Mouse (Mus musculus) lung, postnatal 0 days (tissue): Measurements from ENCODE around the gene Dppa3. TPM values are rescaled to one million over a fixed set of nuclear protein-coding genes. Genes with fewer than 3 reads are reported as not detected.
A peak's percentile ranks its signal among the peaks of the same experiment; 100 is the strongest.
"Not testable (repeated sequence)": the region's sequence is repeated elsewhere in the genome, so short reads cannot be mapped to it uniquely, and the experiment has no call there.

Experiments
- ATAC-seq: fragments of 200-750 bp; cut with Nextera tagmentation; 2 replicates; pipeline ENCODE4 v1.8.0; 2017; ENCODE audit warnings: moderate library complexity
- DNase-seq: peaks from one replicate; pipeline ENCODE4 v3.0.0-alpha.2; 2016; ENCODE audit warnings: low spot score
- H3K27ac ChIP-seq: fragments of 300-500 bp; sonication (generic); 2 replicates; pipeline ENCODE4 v1.5.1; 2014; ENCODE audit warnings: antibody characterized with exemption, mild to moderate bottlenecking, low read length, mixed read lengths
- H3K27me3 ChIP-seq: fragments of 300-500 bp; sonication (generic); replicated peaks from 2 replicates; pipeline ENCODE4 v1.6.1; 2014; ENCODE audit warnings: low read length, mixed read lengths; ENCODE audit not compliant: insufficient read depth
- H3K36me3 ChIP-seq: fragments of 300-500 bp; sonication (generic); 2 replicates; pipeline ENCODE4 v1.6.1; 2014; ENCODE audit warnings: low read length, mixed read lengths; ENCODE audit not compliant: insufficient read depth
- H3K4me1 ChIP-seq: fragments of 300-500 bp; sonication (generic); 2 replicates; pipeline ENCODE4 v1.6.1; 2014; ENCODE audit warnings: antibody characterized with exemption, low read depth, low read length, mixed read lengths; ENCODE audit not compliant: insufficient read depth
- H3K4me2 ChIP-seq: fragments of 300-500 bp; sonication (generic); replicated peaks from 2 replicates; pipeline ENCODE4 v1.6.1; 2014; ENCODE audit warnings: low read depth, mild to moderate bottlenecking, low read length, moderate library complexity, mixed read lengths
- H3K4me3 ChIP-seq: fragments of 300-500 bp; sonication (generic); 2 replicates; pipeline ENCODE4 v1.5.1; 2014; ENCODE audit warnings: low read depth, low read length
- H3K9ac ChIP-seq: fragments of 300-500 bp; sonication (generic); replicated peaks from 2 replicates; pipeline ENCODE4 v1.6.1; 2014; ENCODE audit warnings: low read depth, mild to moderate bottlenecking
- H3K9me3 ChIP-seq: fragments of 300-500 bp; sonication (generic); 2 replicates; pipeline ENCODE4 v1.6.1; 2016; ENCODE audit warnings: low read length, mixed read lengths
- CTCF ChIP-seq: IDR thresholded peaks from 2 replicates; pipeline ENCODE4 v1.5.1; 2016; ENCODE audit warnings: antibody characterized with exemption, mild to moderate bottlenecking
- EP300 ChIP-seq: IDR thresholded peaks from 2 replicates; pipeline ENCODE4 v1.6.1; 2016; ENCODE audit warnings: antibody characterized with exemption, mild to moderate bottlenecking, control low read depth
- WGBS: fragments of 180-500 bp; shearing (Covaris S2); extraction: QIAGEN DNeasy Blood & Tissue Kit; methylation state at CpG from one replicate; pipeline ENCODE4 v1.1.7; 2014; 5-methylcytosine and 5-hydroxymethylcytosine counted together
- polyA plus RNA-seq: library from polyadenylated mRNA; unstranded; fragments of >200 nt; fragmentation: Nextera tagmentation; extraction: Ambion mirVana; gene quantifications from 2 replicates; pipeline ENCODE4 v1.2.1, GENCODE M21; 2015

Gene Dppa3
- polyA plus RNA-seq, 1 experiment from 2014 or later: not detected

GRCm38 (mm10) chr6:122636666-122637065, 10.5 kb downstream of the Dppa3 start:
- TF ChIP-seq EP300: no peak
- no peak for TF ChIP-seq CTCF
- Histone ChIP-seq H3K4me2 (no peak overlapping the region), H3K9me3 (no peaks in the 10 kb centered on the region), H3K4me3 (no peak overlapping the region), H3K9ac (no peak overlapping the region), H3K27ac (no peak overlapping the region), H3K36me3 (no peaks in the 10 kb centered on the region), H3K27me3 (no peaks in the 10 kb centered on the region), H3K4me1 (no peaks in the 10 kb centered on the region)
- no peak for DNase-seq
- 74% methylated on average over 3 of the region's 3 CpGs for WGBS
- ATAC-seq: no peak

- WGBS: 67% methylated on average over 4 of the region's 4 CpGs
- H3K27me3 ChIP-seq, H3K36me3 ChIP-seq, DNase-seq, H3K4me3 ChIP-seq, H3K9me3 ChIP-seq, H3K4me1 ChIP-seq, H3K4me2 ChIP-seq, H3K9ac ChIP-seq, H3K27ac ChIP-seq, ATAC-seq: not testable (repeated sequence)
Observed at GRCm38 (mm10) chr6:122637566-122637965, 11.4 kb downstream of the Dppa3 start.

GRCm38 (mm10) chr6:122644196-122644595, 18.0 kb downstream of the Dppa3 start:
- DNase-seq, H3K27ac ChIP-seq, H3K4me1 ChIP-seq, H3K36me3 ChIP-seq, H3K4me3 ChIP-seq, H3K9me3 ChIP-seq, H3K27me3 ChIP-seq, H3K9ac ChIP-seq, ATAC-seq, H3K4me2 ChIP-seq: not testable (repeated sequence)
- WGBS: 95% methylated on average over 18 of the region's 21 CpGs

- 79% methylated on average over 3 of the region's 3 CpGs for WGBS
- Histone ChIP-seq H3K27ac (no peak overlapping the region), H3K4me3 (no peak overlapping the region), H3K27me3 (no peaks in the 10 kb centered on the region), H3K9ac (no peak overlapping the region), H3K4me2 (no peak overlapping the region), H3K4me1 (no peaks in the 10 kb centered on the region), H3K9me3 (no peaks in the 10 kb centered on the region), H3K36me3 (no peaks in the 10 kb centered on the region)
- no peak for TF ChIP-seq CTCF
- no peak for TF ChIP-seq EP300
- DNase-seq: no peak
- no peak for ATAC-seq
Observed at GRCm38 (mm10) chr6:122649903-122650302, 23.7 kb downstream of the Dppa3 start.

GRCm38 (mm10) chr6:122650398-122650980, 24.3 kb downstream of the Dppa3 start:
- no peak overlapping the region for H3K4me2 ChIP-seq
- no peak overlapping the region for H3K9ac ChIP-seq
- no peaks in the 10 kb centered on the region for H3K9me3 ChIP-seq
- TF ChIP-seq CTCF (no peak), EP300 (no peak)
- no peak overlapping the region for H3K4me3 ChIP-seq
- ATAC-seq: no peak
- H3K36me3 ChIP-seq: no peaks in the 10 kb centered on the region
- 48% methylated on average over 5 of the region's 5 CpGs for WGBS
- DNase-seq: no peak
- no peak overlapping the region for H3K27ac ChIP-seq
- no peaks in the 10 kb centered on the region for H3K4me1 ChIP-seq
- no peaks in the 10 kb centered on the region for H3K27me3 ChIP-seq

GRCm38 (mm10) chr6:122654301-122654700, 28.1 kb downstream of the Dppa3 start:
- 71% methylated on average over 6 of the region's 6 CpGs for WGBS
- H3K27ac ChIP-seq: no peak overlapping the region
- no peaks in the 10 kb centered on the region for H3K9me3 ChIP-seq
- DNase-seq (peak; percentile 15), ATAC-seq (peak; percentile 59)
- H3K4me2 ChIP-seq: no peak overlapping the region
- TF ChIP-seq EP300 (no peak), CTCF (no peak)
- H3K36me3 ChIP-seq: no peaks in the 10 kb centered on the region
- H3K9ac ChIP-seq: no peak overlapping the region
- no peak overlapping the region for H3K4me3 ChIP-seq
- no peaks in the 10 kb centered on the region for H3K4me1 ChIP-seq
- H3K27me3 ChIP-seq: no peaks in the 10 kb centered on the region

- no peaks in the 10 kb centered on the region for H3K36me3 ChIP-seq
- H3K9ac ChIP-seq: no peak overlapping the region
- no peaks in the 10 kb centered on the region for H3K27me3 ChIP-seq
- ATAC-seq (no peak), DNase-seq (no peak)
- 69% methylated on average over 5 of the region's 5 CpGs for WGBS
- no peak overlapping the region for H3K4me2 ChIP-seq
- H3K4me3 ChIP-seq: no peak overlapping the region
- H3K4me1 ChIP-seq: no peaks in the 10 kb centered on the region
- H3K9me3 ChIP-seq: no peaks in the 10 kb centered on the region
- no peak for TF ChIP-seq CTCF
- TF ChIP-seq EP300: no peak
- H3K27ac ChIP-seq: no peak overlapping the region
Observed at GRCm38 (mm10) chr6:122657630-122658029, 31.4 kb downstream of the Dppa3 start.
